Mouse (Mus musculus) cerebellum, postnatal 36 days (tissue): Measurements from ENCODE around the gene Ciz1.
A peak's percentile ranks its signal among the peaks of the same experiment; 100 is the strongest.

Experiments
- DNase-seq, 2 experiments: peaks; one replicate each; pipeline ENCODE4 v3.0.0; 2021 to 2022; ENCODE audit warnings: mixed read lengths in 2 of 2

The Ciz1 gene

GRCm38 (mm10) chr2:32352151-32353006 lies at the start of gene Ciz1:
Gene Ciz1 (plus strand): TSS chr2:32352327.
- DNase-seq = peak; percentile 75 to 78

GRCm38 (mm10) chr2:32302952-32303351 lies 49.2 kb upstream of the Ciz1 start:
- peak in 1 of 2 experiments; percentile 7 for DNase-seq

GRCm38 (mm10) chr2:32304145-32304832 lies 47.8 kb upstream of the Ciz1 start:
- peak; percentile 84 to 85 for DNase-seq

GRCm38 (mm10) chr2:32305668-32306067 lies 46.5 kb upstream of the Ciz1 start:
- peak in 1 of 2 experiments; percentile 15 for DNase-seq

GRCm38 (mm10) chr2:32306176-32306575 lies 46.0 kb upstream of the Ciz1 start:
- peak in 1 of 2 experiments; percentile 21 for DNase-seq

GRCm38 (mm10) chr2:32307247-32307798 lies 44.8 kb upstream of the Ciz1 start:
- DNase-seq = peak in 1 of 2 experiments; percentile 23

- DNase-seq = peak; percentile 73 to 83
Measured at GRCm38 (mm10) chr2:32307941-32308760, 44.0 kb upstream of the Ciz1 start.

- peak; percentile 51 to 56 for DNase-seq
Measured at GRCm38 (mm10) chr2:32308870-32309568, 43.1 kb upstream of the Ciz1 start.

GRCm38 (mm10) chr2:32310096-32310845 lies 41.9 kb upstream of the Ciz1 start:
- peak in 1 of 2 experiments; percentile 11 for DNase-seq

GRCm38 (mm10) chr2:32311443-32312317 lies 40.4 kb upstream of the Ciz1 start:
- DNase-seq = peak in 1 of 2 experiments; percentile 13

- DNase-seq = peak; percentile 45 to 61
Measured at GRCm38 (mm10) chr2:32312318-32312964, 39.7 kb upstream of the Ciz1 start.

GRCm38 (mm10) chr2:32314831-32315230 lies 37.3 kb upstream of the Ciz1 start:
- peak in 1 of 2 experiments; percentile 8 for DNase-seq

- DNase-seq = peak in 1 of 2 experiments; percentile 12
Measured at GRCm38 (mm10) chr2:32315751-32316150, 36.4 kb upstream of the Ciz1 start.

- DNase-seq = no peak
Measured at GRCm38 (mm10) chr2:32316887-32317656, 35.1 kb upstream of the Ciz1 start.

- DNase-seq = no peak
Measured at GRCm38 (mm10) chr2:32317791-32318417, 34.2 kb upstream of the Ciz1 start.

GRCm38 (mm10) chr2:32318709-32319585 lies 33.2 kb upstream of the Ciz1 start:
- no peak for DNase-seq
